Mouse (Mus musculus) E14TG2a.4 (cell line): ENCODE measurements around the gene Srsf2.

Source experiments
- CTCF ChIP-seq: conservative IDR thresholded peaks from 2 replicates; pipeline ENCODE4 v1.5.1; 2014; ENCODE audit warnings: low read length
- NANOG ChIP-seq: IDR thresholded peaks from 2 replicates; pipeline ENCODE4 v1.6.1; 2014; ENCODE audit warnings: borderline replicate concordance, low read length, mixed read lengths
- POU5F1 ChIP-seq: IDR thresholded peaks from 2 replicates; pipeline ENCODE4 v1.6.1; 2014; ENCODE audit warnings: low read length, borderline replicate concordance

DNA sequence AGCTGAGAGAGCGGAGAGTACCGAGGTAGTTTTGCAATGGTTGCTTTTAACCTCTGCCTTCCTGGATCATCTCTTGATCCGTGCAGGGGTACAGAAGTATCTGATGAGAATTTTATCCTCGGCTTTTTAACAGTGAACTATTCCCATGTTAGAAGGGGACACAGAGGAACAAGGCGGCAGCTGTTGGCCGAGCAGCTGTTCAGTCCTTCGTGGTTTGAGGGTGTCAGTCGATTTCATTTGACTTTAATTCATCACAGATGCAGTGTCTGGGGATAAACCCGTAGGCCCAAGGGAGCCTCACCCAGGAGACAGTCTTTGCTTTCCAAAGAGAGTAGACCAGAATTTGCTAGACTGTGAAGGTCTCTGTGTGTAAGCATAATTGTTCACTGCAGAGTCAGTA lies 18.6 kb upstream of the Srsf2 start:
- TF ChIP-seq CTCF: no peak
- no peak for TF ChIP-seq NANOG
- no peak for TF ChIP-seq POU5F1
